Comparison of ENCODE assay signal across 19 mouse cellular contexts in the genomic region with DNA sequence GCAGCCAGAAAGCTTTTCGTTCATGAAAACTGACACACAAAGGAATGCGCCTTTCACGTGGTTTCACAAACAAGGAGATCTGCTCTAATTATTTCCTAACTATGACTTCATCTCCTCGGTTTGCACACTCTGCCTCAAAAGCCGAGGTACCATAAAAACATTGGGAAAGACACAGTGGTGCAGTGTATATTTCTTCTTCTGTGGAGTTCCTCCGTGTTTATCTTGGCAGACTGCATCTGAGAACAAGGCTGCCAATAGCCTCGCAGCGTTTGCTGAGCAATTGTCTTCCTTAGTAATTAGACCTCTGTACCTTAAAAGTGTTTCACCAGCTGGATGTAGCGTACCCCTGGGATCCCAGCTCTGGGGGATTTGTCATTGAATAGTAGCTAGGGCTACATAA. TPM values are rescaled to one million over a fixed set of nuclear protein-coding genes. Genes with fewer than 3 reads are reported as not detected.
"Had no signal": no experiment of that assay in that cellular context is flagged by ENCODE, and none has a peak within 500 bp of the region (broad histone marks: within the 10 kb centered on the region; RNA-seq: fewer than 3 reads in every experiment).

No protein-coding gene starts in this region.

- H3K9me3 ChIP-seq: limb, embryonic 10.5 days; limb, embryonic 13.5 days; liver, embryonic 13.5 days had no signal

- DNase-seq: kidney, adult 18-20 months; kidney, adult 9 months; kidney, postnatal 14 days; kidney, postnatal 4 days; liver; liver, embryonic 13.5 days; lung, adult 2 months; lung, postnatal 14 days; lung, postnatal 4 days; right cerebral cortex, postnatal 14 days; right cerebral cortex, postnatal 4 days; thymus, adult 2 months; thymus, postnatal 14 days; thymus, postnatal 4 days had no signal

- H3K27me3 ChIP-seq: limb, embryonic 13.5 days; liver, embryonic 13.5 days had no signal

- H3K4me2 ChIP-seq: limb, embryonic 13.5 days; liver, embryonic 13.5 days had no signal

- ATAC-seq: intestine, embryonic 16.5 days had no signal

- H3K27ac ChIP-seq: limb, embryonic 10.5 days; limb, embryonic 13.5 days; liver, embryonic 13.5 days; stomach, postnatal 0 days had no signal

- H3K9ac ChIP-seq: limb, embryonic 13.5 days; liver, embryonic 13.5 days had no signal

- H3K4me3 ChIP-seq: limb, embryonic 10.5 days; limb, embryonic 13.5 days; liver, embryonic 13.5 days had no signal

- H3K4me1 ChIP-seq: limb, embryonic 10.5 days; limb, embryonic 13.5 days had no signal

RNA-seq across cellular contexts. Expression of gene Map7d2, which starts 27.3 kb away (rescaled TPM):
- polyA plus RNA-seq: liver, embryonic 16.5 days; thymus, adult 2 months had no signal
